Mouse (Mus musculus) lung, postnatal 0 days (tissue): ENCODE data around the gene Acbd3. TPM values are rescaled to one million over a fixed set of nuclear protein-coding genes. Genes with fewer than 3 reads are reported as not detected.

Experiments used
- ATAC-seq: fragments of 200-750 bp; cut with Nextera tagmentation; 2 replicates; pipeline ENCODE4 v1.8.0; 2017; ENCODE audit warnings: moderate library complexity
- DNase-seq: peaks from one replicate; pipeline ENCODE4 v3.0.0-alpha.2; 2016; ENCODE audit warnings: low spot score
- H3K27ac ChIP-seq: fragments of 300-500 bp; sonication (generic); 2 replicates; pipeline ENCODE4 v1.5.1; 2014; ENCODE audit warnings: antibody characterized with exemption, mild to moderate bottlenecking, low read length, mixed read lengths
- H3K27me3 ChIP-seq: fragments of 300-500 bp; sonication (generic); replicated peaks from 2 replicates; pipeline ENCODE4 v1.6.1; 2014; ENCODE audit warnings: low read length, mixed read lengths; ENCODE audit not compliant: insufficient read depth
- H3K36me3 ChIP-seq: fragments of 300-500 bp; sonication (generic); 2 replicates; pipeline ENCODE4 v1.6.1; 2014; ENCODE audit warnings: low read length, mixed read lengths; ENCODE audit not compliant: insufficient read depth
- H3K4me1 ChIP-seq: fragments of 300-500 bp; sonication (generic); 2 replicates; pipeline ENCODE4 v1.6.1; 2014; ENCODE audit warnings: antibody characterized with exemption, low read depth, low read length, mixed read lengths; ENCODE audit not compliant: insufficient read depth
- H3K4me2 ChIP-seq: fragments of 300-500 bp; sonication (generic); replicated peaks from 2 replicates; pipeline ENCODE4 v1.6.1; 2014; ENCODE audit warnings: low read depth, mild to moderate bottlenecking, low read length, moderate library complexity, mixed read lengths
- H3K4me3 ChIP-seq: fragments of 300-500 bp; sonication (generic); 2 replicates; pipeline ENCODE4 v1.5.1; 2014; ENCODE audit warnings: low read depth, low read length
- H3K9ac ChIP-seq: fragments of 300-500 bp; sonication (generic); replicated peaks from 2 replicates; pipeline ENCODE4 v1.6.1; 2014; ENCODE audit warnings: low read depth, mild to moderate bottlenecking
- H3K9me3 ChIP-seq: fragments of 300-500 bp; sonication (generic); 2 replicates; pipeline ENCODE4 v1.6.1; 2016; ENCODE audit warnings: low read length, mixed read lengths
- CTCF ChIP-seq: IDR thresholded peaks from 2 replicates; pipeline ENCODE4 v1.5.1; 2016; ENCODE audit warnings: antibody characterized with exemption, mild to moderate bottlenecking
- EP300 ChIP-seq: IDR thresholded peaks from 2 replicates; pipeline ENCODE4 v1.6.1; 2016; ENCODE audit warnings: antibody characterized with exemption, mild to moderate bottlenecking, control low read depth
- WGBS: fragments of 180-500 bp; shearing (Covaris S2); extraction: QIAGEN DNeasy Blood & Tissue Kit; methylation state at CpG from one replicate; pipeline ENCODE4 v1.1.7; 2014; 5-methylcytosine and 5-hydroxymethylcytosine counted together
- polyA plus RNA-seq: library from polyadenylated mRNA; unstranded; fragments of >200 nt; fragmentation: Nextera tagmentation; extraction: Ambion mirVana; gene quantifications from 2 replicates; pipeline ENCODE4 v1.2.1, GENCODE M21; 2015

Gene Acbd3
- polyA plus RNA-seq, 1 experiment from 2014 or later: 17.0 TPM

DNA sequence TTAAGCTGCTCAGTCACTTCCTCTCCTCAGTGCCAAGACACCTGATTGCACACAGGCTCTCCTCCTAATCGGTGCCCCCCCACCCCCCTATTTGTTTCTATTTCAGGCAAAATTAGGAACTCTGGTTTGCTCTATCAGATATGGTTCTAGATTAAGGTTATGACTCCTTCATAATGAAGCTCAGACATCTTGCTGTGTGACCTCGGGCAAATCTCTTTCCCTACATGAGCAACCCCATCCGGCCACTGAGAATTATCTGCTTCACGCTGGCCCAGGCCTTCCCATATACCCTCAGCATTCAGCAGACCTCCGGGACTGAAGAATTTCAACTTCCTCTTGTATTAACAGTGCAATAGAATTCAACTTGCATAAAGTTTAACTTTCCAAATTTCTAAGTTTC, 73.4 kb downstream of the Acbd3 start:
- Histone ChIP-seq H3K36me3 (peaks cover 9% of the 10 kb centered on the region), H3K9ac (no peak overlapping the region), H3K4me3 (no peak overlapping the region), H3K9me3 (no peaks in the 10 kb centered on the region), H3K27me3 (no peaks in the 10 kb centered on the region), H3K4me1 (no peaks in the 10 kb centered on the region), H3K4me2 (no peak overlapping the region), H3K27ac (no peak overlapping the region)
- ATAC-seq: no peak
- no peak for DNase-seq
- 83% methylated on average over 5 of the region's 5 CpGs for WGBS
- TF ChIP-seq EP300: no peak
- no peak for TF ChIP-seq CTCF

DNA sequence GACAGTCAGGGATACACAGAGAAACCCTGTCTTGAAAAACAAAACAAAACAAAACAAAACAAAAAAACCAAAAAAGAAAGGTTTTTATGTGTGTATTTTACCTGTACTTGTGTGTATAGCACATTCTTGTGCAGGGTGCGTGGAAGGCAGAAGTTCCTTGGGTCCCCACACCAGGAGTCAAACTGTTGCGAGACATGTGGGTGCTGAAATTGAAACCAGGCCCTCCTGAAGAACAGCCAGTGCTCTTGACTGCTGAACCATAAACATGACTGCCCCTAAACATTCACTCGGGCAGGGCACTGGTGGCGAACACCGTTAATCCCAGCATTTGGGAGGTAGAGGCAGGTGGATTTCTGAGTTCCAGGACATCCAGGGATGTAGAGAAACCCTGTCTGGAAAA, 74.2 kb downstream of the Acbd3 start:
- 91% methylated on average over 5 of the region's 5 CpGs for WGBS
- TF ChIP-seq EP300 (no peak), CTCF (no peak)
- no peak for DNase-seq
- ATAC-seq: no peak
- no peaks in the 10 kb centered on the region for H3K27me3 ChIP-seq
- H3K9me3 ChIP-seq: no peaks in the 10 kb centered on the region
- no peak overlapping the region for H3K4me2 ChIP-seq
- no peak overlapping the region for H3K4me3 ChIP-seq
- no peak overlapping the region for H3K27ac ChIP-seq
- no peaks in the 10 kb centered on the region for H3K4me1 ChIP-seq
- no peak overlapping the region for H3K9ac ChIP-seq
- peaks cover 14% of the 10 kb centered on the region for H3K36me3 ChIP-seq

DNA sequence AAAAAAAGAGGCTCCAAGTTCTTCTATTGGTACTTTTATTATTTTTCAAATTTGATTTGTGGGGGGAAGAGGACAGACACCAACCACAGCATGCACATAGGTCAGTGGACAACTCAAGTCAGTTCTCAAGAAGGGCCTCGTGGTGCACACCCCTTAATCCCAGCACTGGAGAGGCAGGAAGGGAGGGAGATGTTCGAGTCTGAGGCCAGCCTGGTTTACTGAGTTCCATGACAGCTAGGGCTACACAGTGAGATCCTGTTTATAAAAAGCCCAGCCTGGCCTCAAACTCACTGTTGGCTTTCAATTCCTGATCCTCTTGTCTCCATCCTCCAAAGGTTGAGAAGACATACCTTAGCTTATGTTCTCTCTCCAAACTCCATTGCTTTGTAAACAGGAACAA, 75.0 kb downstream of the Acbd3 start:
- WGBS: 46% methylated on average over 2 of the region's 2 CpGs
- no peaks in the 10 kb centered on the region for H3K27me3 ChIP-seq
- no peak overlapping the region for H3K4me3 ChIP-seq
- H3K9ac ChIP-seq: no peak overlapping the region
- H3K27ac ChIP-seq: no peak overlapping the region
- TF ChIP-seq EP300: no peak
- no peak for TF ChIP-seq CTCF
- ATAC-seq (no peak), DNase-seq (no peak)
- peaks cover 14% of the 10 kb centered on the region for H3K36me3 ChIP-seq
- no peaks in the 10 kb centered on the region for H3K9me3 ChIP-seq
- no peaks in the 10 kb centered on the region for H3K4me1 ChIP-seq
- no peak overlapping the region for H3K4me2 ChIP-seq

DNA sequence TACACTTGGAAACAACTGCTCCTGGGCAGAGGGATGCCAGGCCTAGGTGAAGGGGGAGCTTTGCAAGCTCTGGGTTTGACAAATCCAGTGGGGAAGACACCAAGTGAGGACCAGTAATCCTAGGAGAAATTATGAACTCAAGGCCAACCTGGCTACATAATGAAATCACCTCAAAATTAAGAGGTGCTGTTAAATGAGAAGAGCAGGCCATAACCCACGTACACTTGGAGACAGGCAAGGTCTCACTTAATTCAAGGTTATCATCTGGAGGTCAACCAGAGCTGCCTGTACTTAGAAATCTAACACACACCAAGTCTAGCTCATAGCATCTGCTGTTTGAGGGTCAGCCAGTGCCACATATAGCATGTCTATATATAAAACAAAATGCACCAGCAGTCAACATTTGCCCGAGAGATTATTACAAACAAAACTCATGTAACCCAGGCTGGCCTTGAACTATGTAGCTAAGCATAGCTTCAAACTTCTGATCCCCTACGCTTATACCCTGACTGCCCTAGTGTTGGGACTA, 75.7 kb downstream of the Acbd3 start:
- no peak for TF ChIP-seq CTCF
- TF ChIP-seq EP300: no peak
- H3K27ac ChIP-seq: no peak overlapping the region
- no peaks in the 10 kb centered on the region for H3K9me3 ChIP-seq

More for the DNA sequence above, 75.7 kb downstream of the Acbd3 start:
- WGBS: 63% methylated on average over 3 of the region's 3 CpGs
- Histone ChIP-seq H3K4me1 (no peaks in the 10 kb centered on the region), H3K27me3 (no peaks in the 10 kb centered on the region), H3K4me3 (no peak overlapping the region), H3K4me2 (no peak overlapping the region), H3K36me3 (peaks cover 20% of the 10 kb centered on the region), H3K9ac (no peak overlapping the region)
- no peak for ATAC-seq
- DNase-seq: no peak

Other genes with a start within 250 kb of the Acbd3 start
- gene Stum, start 242.5 kb upstream of the Acbd3 start, polyA plus RNA-seq: 0.07 and 0.08 TPM in 2 replicates
- gene Parp1, start 157.1 kb upstream of the Acbd3 start, polyA plus RNA-seq: 21.0 and 23.1 TPM in 2 replicates
- gene Lin9, start 84.9 kb upstream of the Acbd3 start, polyA plus RNA-seq: 5.6 TPM in 2 replicates
- gene Mixl1, start 29.0 kb upstream of the Acbd3 start, polyA plus RNA-seq: not detected in 2 replicates
- 1,774 and 1,827 TPM in 2 replicates for gene H3f3a, start 87.9 kb downstream of the Acbd3 start, polyA plus RNA-seq
- gene Sde2, start 125.1 kb downstream of the Acbd3 start, polyA plus RNA-seq: 21.2 and 22.6 TPM in 2 replicates
- gene Lefty2, start 167.1 kb downstream of the Acbd3 start, polyA plus RNA-seq: 0.16 TPM in 1 of 2 replicates, not detected in the other
- gene Pycr2, start 178.2 kb downstream of the Acbd3 start, polyA plus RNA-seq: 51.9 and 57.5 TPM in 2 replicates
- gene Lefty1, start 209.0 kb downstream of the Acbd3 start, polyA plus RNA-seq: 1.1 and 2.1 TPM in 2 replicates
- gene Tmem63a, start 216.3 kb downstream of the Acbd3 start, polyA plus RNA-seq: 22.7 and 25.1 TPM in 2 replicates